Mouse (Mus musculus) mammary gland, adult 2 months (tissue): ENCODE measurements around the gene Tbc1d20. TPM values are rescaled to one million over a fixed set of nuclear protein-coding genes. Genes with fewer than 3 reads are reported as not detected.

Experiments
- polyA plus RNA-seq: library from polyadenylated mRNA; depleted of rRNA; stranded (reverse); fragments of >200 nt; gene quantifications from 2 replicates; pipeline ENCODE4 v1.2.3, GENCODE M21; 2012; ENCODE audit warnings: low replicate concordance; rRNA removed

Tbc1d20 gene
- 68.4 and 104 TPM in 2 replicates for polyA plus RNA-seq

DNA sequence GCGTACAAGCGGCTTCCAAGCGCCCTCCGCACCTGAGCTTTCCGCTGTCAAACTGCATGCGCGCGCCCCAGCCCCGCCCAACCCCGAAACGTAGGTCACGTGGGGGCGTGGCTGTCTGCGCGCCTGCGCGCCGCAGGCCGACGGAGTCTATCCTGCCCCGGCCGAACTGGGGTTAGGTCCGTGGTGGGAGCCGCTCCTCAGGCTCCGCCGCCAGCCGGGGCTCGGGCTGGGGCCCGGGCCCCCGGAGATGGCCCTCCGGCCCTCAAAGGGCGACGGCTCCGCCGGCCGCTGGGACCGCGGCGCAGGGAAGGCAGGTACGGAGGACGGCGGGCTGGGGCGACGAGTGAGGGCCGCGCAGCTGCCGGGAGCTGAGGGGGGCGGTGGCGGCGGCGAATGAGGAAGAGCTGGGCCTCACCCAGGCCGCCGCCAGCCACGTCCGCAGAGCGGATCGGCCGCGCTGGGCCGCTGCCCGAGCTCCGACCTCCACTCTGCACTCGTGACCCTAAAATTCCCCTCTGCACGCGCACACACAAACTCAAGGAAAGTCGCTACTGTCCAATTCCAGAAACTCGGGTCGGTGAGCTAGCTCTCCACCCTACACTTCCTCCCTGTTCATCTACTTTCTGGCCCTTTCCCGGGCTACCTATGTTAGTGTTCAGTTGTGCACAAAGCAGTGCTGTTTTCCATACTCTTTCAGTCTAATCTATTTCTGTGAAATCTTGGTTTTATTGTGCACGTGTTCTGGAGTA lies at the start of gene Tbc1d20:
Gene Tbc1d20, plus strand, starts transcription at position 102 of the 749 bp plus-strand sequence.

DNA sequence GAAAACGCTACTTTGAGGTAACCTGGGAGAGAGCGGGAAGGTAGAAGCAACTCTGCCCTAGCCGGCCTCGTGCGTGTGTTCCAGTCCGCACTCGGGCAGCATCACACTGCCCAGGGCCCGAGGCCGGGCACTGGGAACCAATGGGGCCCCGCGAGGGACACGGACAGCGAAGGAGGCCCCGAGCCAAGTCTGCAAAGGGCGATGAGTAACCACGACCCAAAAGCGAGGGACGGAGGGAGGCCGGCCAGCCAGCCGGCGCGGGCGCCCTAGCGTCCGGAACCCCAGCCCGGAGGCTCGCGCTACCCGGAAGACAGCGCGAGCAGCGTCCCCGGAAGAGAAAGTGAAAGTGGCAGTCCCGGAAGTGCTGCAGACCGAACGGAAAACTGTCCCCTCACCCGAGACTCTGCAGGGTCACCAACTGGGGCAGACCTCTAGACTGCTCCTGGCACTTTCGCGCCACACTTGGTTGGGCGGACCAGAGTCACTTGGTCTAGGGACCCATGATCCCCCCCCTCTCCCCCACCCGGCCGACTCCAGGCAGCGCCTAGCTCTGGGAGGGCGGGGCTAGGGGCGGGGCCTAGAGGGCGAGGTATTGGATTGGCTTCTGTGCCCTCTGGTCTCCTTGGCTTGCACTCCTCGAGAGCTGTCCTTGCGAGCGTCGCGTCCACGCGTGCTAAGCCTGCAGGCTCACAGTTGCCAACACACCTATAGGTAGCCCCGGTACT lies 38.6 kb downstream of the Tbc1d20 start, which contains the start of gene Rbck1:
Gene Rbck1, minus strand, starts transcription at position 553 of the 725 bp plus-strand sequence.

GRCm38 (mm10) chr2:152343329-152344213 lies 49.9 kb downstream of the Tbc1d20 start, which contains the start of gene Trib3:
Trib3 (minus strand) TSS chr2:152344032.

Other genes starting within 250 kb of the Tbc1d20 start
- not detected in 2 replicates for gene Scrt2, start 212.3 kb upstream of the Tbc1d20 start, polyA plus RNA-seq
- gene Srxn1, start 188.3 kb upstream of the Tbc1d20 start, polyA plus RNA-seq, result 59.0 and 69.5 TPM in 2 replicates
- gene Tcf15, start 150.3 kb upstream of the Tbc1d20 start, polyA plus RNA-seq, result 14.0 and 57.4 TPM in 2 replicates
- 15.5 and 32.7 TPM in 2 replicates for gene Csnk2a1, start 67.0 kb upstream of the Tbc1d20 start, polyA plus RNA-seq
- gene Rbck1, start 38.8 kb downstream of the Tbc1d20 start, polyA plus RNA-seq, result 294 and 352 TPM in 2 replicates
- gene Trib3, start 50.2 kb downstream of the Tbc1d20 start, polyA plus RNA-seq, result 5.7 and 10.4 TPM in 2 replicates
- gene Nrsn2, start 82.8 kb downstream of the Tbc1d20 start, polyA plus RNA-seq, result not detected in 2 replicates
- gene Sox12, start 104.2 kb downstream of the Tbc1d20 start, polyA plus RNA-seq, result 5.9 and 9.2 TPM in 2 replicates
- 2.1 and 2.6 TPM in 2 replicates for gene Zcchc3, start 121.2 kb downstream of the Tbc1d20 start, polyA plus RNA-seq
- 0.08 and 0.17 TPM in 2 replicates for gene 6820408C15Rik, start 121.8 kb downstream of the Tbc1d20 start, polyA plus RNA-seq
- gene Defb23, start 170.8 kb downstream of the Tbc1d20 start, polyA plus RNA-seq, result not detected in 2 replicates
- gene Defb20, start 183.2 kb downstream of the Tbc1d20 start, polyA plus RNA-seq, result not detected in 2 replicates
- not detected in 2 replicates for gene Defb22, start 196.3 kb downstream of the Tbc1d20 start, polyA plus RNA-seq
- gene Defb26, start 217.9 kb downstream of the Tbc1d20 start, polyA plus RNA-seq, result not detected in 2 replicates
- not detected in 2 replicates for gene Defb28, start 224.4 kb downstream of the Tbc1d20 start, polyA plus RNA-seq
- not detected in 2 replicates for gene Defb29, start 246.3 kb downstream of the Tbc1d20 start, polyA plus RNA-seq